Mouse (Mus musculus) ES-E14 (cell line): ENCODE measurements at regions not wholly inside any gene's neighbourhood (a gene's known extent, or its start where the extent isn't known, plus 50 kb on each side); places are given as distances from the start of the nearest gene placed in this dataset.

Source experiments
- DNase-seq: peaks from one replicate; pipeline ENCODE4 v3.0.0-alpha.2; 2013; ENCODE audit warnings: low read depth, low spot score
- H3K27ac ChIP-seq: 2 replicates; pipeline ENCODE4 v1.5.1; 2012; ENCODE audit warnings: low read depth, mild to moderate bottlenecking, low read length, moderate library complexity, mixed read lengths; ENCODE audit not compliant: poor library complexity, insufficient read depth, severe bottlenecking
- H3K36me3 ChIP-seq: 2 replicates; pipeline ENCODE4 v1.6.1; 2012; ENCODE audit warnings: mild to moderate bottlenecking, low read length, moderate library complexity, mixed read lengths; ENCODE audit not compliant: control insufficient read depth, poor library complexity, insufficient read depth, severe bottlenecking
- H3K4me1 ChIP-seq, 2 experiments: fragments of 150-350 bp in 1 of 2; sonication (generic) in 1 of 2; 2 replicates each; pipeline ENCODE4 v1.6.1; 2012; ENCODE audit warnings: low read length in 2 of 2, mild to moderate bottlenecking in 1 of 2, mixed read lengths in 1 of 2; ENCODE audit not compliant: control insufficient read depth in 2 of 2, insufficient read depth in 2 of 2, poor library complexity in 1 of 2
- H3K4me3 ChIP-seq, 2 experiments: fragments of 150-350 bp in 1 of 2; sonication (generic) in 1 of 2; 2 replicates each; pipeline ENCODE4 v1.5.1; 2012; ENCODE audit warnings: low read length in 2 of 2, low read depth in 1 of 2, mild to moderate bottlenecking in 1 of 2, mixed read lengths in 1 of 2; ENCODE audit not compliant: insufficient read depth in 1 of 2, poor library complexity in 1 of 2, severe bottlenecking in 1 of 2
- H3K9ac ChIP-seq: 2 replicates; pipeline ENCODE4 v1.6.1; 2012; ENCODE audit warnings: low read depth, mild to moderate bottlenecking, low read length, mixed read lengths; ENCODE audit not compliant: poor library complexity, insufficient read depth, severe bottlenecking
- H3K9me3 ChIP-seq: fragments of 150-350 bp; sonication (generic); 2 replicates; pipeline ENCODE4 v1.6.1; 2012; ENCODE audit warnings: low read depth, mild to moderate bottlenecking, low read length; ENCODE audit not compliant: control insufficient read depth, insufficient read depth
- CHD2 ChIP-seq: IDR thresholded peaks from 2 replicates; pipeline ENCODE4 v1.6.1; 2014; ENCODE audit warnings: mild to moderate bottlenecking, low read depth, low read length, inconsistent platforms
- HCFC1 ChIP-seq: IDR thresholded peaks from 2 replicates; pipeline ENCODE4 v1.6.1; 2012; ENCODE audit warnings: low read length, inconsistent platforms, borderline replicate concordance; ENCODE audit not compliant: insufficient read depth
- MAFK ChIP-seq: IDR thresholded peaks from 2 replicates; pipeline ENCODE4 v1.6.1; 2014; ENCODE audit warnings: mild to moderate bottlenecking, low read depth, low read length, inconsistent platforms; ENCODE audit not compliant: insufficient read depth
- ZC3H11A ChIP-seq: IDR thresholded peaks from 2 replicates; pipeline ENCODE4 v1.6.1; 2012; ENCODE audit warnings: low read depth, mild to moderate bottlenecking, inconsistent platforms, low read length, borderline replicate concordance
- ZNF384 ChIP-seq: IDR thresholded peaks from 2 replicates; pipeline ENCODE4 v1.6.1; 2012; ENCODE audit warnings: low read depth, low read length, inconsistent platforms
- in situ Hi-C, 2 experiments: fragments of 600-800 bp; cut with MboI; formaldehyde crosslinking; loops; one replicate each; pipeline ENCODE4 v1.15.1; 2025; ENCODE audit warnings: low sequenced_read_pairs in 2 of 2, inconsistent platforms in 1 of 2; ENCODE audit not compliant: unreplicated experiment in 2 of 2

- TF ChIP-seq ZC3H11A = no peak
- no peak for TF ChIP-seq ZNF384
- no peak for TF ChIP-seq CHD2
- TF ChIP-seq MAFK = no peak
- no peak for TF ChIP-seq HCFC1
- in situ Hi-C loops = no loop called here
- no peaks in the 10 kb centered on the region for H3K4me1 ChIP-seq
Measured at GRCm38 (mm10) chr10:17284858-17285257, 438.2 kb upstream of the Cited2 start.

GRCm38 (mm10) chr10:17287141-17287540, 435.9 kb upstream of the Cited2 start:
- in situ Hi-C loops = no loop called here
- DNase-seq = no peak
- no peaks in the 10 kb centered on the region for H3K36me3 ChIP-seq
- H3K9ac ChIP-seq = no peak overlapping the region
- no peak for TF ChIP-seq ZC3H11A
- H3K27ac ChIP-seq = no peak overlapping the region
- no peaks in the 10 kb centered on the region for H3K9me3 ChIP-seq
- H3K4me1 ChIP-seq = no peaks in the 10 kb centered on the region
- no peak overlapping the region for H3K4me3 ChIP-seq

More at GRCm38 (mm10) chr10:17284858-17285257, 438.2 kb upstream of the Cited2 start:
- no peak overlapping the region for H3K27ac ChIP-seq
- H3K36me3 ChIP-seq = no peaks in the 10 kb centered on the region
- H3K4me3 ChIP-seq = no peak overlapping the region
- H3K9me3 ChIP-seq = no peaks in the 10 kb centered on the region
- no peak overlapping the region for H3K9ac ChIP-seq
- no peak for DNase-seq

DNA sequence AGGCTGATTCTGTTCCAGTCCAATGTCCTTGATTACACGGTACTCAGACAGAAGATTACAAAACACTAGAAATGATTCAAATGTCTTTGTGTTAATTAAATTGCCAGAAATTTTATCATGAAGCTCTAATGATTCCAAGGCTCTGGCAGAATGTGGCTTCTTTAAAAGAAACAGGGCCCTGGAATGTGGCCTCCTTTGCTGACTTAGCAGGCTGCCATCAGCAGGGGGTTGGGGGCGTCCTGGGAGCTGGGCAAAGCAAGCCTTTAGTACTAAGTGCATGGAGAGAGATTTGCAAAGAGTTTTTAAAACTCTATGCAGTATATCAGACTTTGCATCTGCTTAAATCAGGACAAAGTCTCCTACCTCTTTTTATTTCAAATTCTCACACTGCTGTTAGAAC, 434.8 kb upstream of the Cited2 start:
- no peak for DNase-seq
- TF ChIP-seq CHD2 (no peak), ZC3H11A (no peak), MAFK (no peak), ZNF384 (no peak), HCFC1 (no peak)
- H3K9ac ChIP-seq = no peak overlapping the region
- H3K36me3 ChIP-seq = no peaks in the 10 kb centered on the region
- H3K27ac ChIP-seq = no peak overlapping the region
- no peak overlapping the region for H3K4me3 ChIP-seq
- H3K9me3 ChIP-seq = no peaks in the 10 kb centered on the region
- H3K4me1 ChIP-seq = no peaks in the 10 kb centered on the region
- in situ Hi-C loops = no loop called here

GRCm38 (mm10) chr10:17292331-17292730, 430.7 kb upstream of the Cited2 start:
- Histone ChIP-seq H3K9me3 (no peaks in the 10 kb centered on the region), H3K36me3 (no peaks in the 10 kb centered on the region), H3K27ac (no peak overlapping the region), H3K4me3 (no peak overlapping the region), H3K4me1 (no peaks in the 10 kb centered on the region), H3K9ac (no peak overlapping the region)
- TF ChIP-seq MAFK (no peak), ZC3H11A (no peak), ZNF384 (no peak), HCFC1 (no peak), CHD2 (no peak)
- no peak for DNase-seq
- in situ Hi-C loops = no loop called here

GRCm38 (mm10) chr10:17294440-17294839, 428.6 kb upstream of the Cited2 start:
- Histone ChIP-seq H3K36me3 (no peaks in the 10 kb centered on the region), H3K4me1 (no peaks in the 10 kb centered on the region), H3K4me3 (no peak overlapping the region), H3K9ac (no peak overlapping the region), H3K9me3 (no peaks in the 10 kb centered on the region), H3K27ac (no peak overlapping the region)
- DNase-seq = no peak
- in situ Hi-C loops = no loop called here
- TF ChIP-seq HCFC1 (no peak), ZNF384 (no peak), CHD2 (no peak), MAFK (no peak), ZC3H11A (no peak)
